Mouse (Mus musculus) forebrain, postnatal 0 days (tissue): ENCODE data around the gene Sesn1. TPM values are rescaled to one million over a fixed set of nuclear protein-coding genes. Genes with fewer than 3 reads are reported as not detected.

Experiments
- ATAC-seq: fragments of 200-750 bp; cut with Nextera tagmentation; 2 replicates; pipeline ENCODE4 v1.8.0; 2017; ENCODE audit warnings: mild to moderate bottlenecking, moderate library complexity
- DNase-seq: peaks from one replicate; pipeline ENCODE4 v3.0.0-alpha.2; 2015
- H3K27ac ChIP-seq: fragments of 300-500 bp; sonication (generic); 2 replicates; pipeline ENCODE4 v1.5.1; 2014; ENCODE audit warnings: low read depth, mild to moderate bottlenecking, antibody characterized with exemption, low read length, moderate library complexity, mixed read lengths
- H3K27me3 ChIP-seq: fragments of 300-500 bp; sonication (generic); 2 replicates; pipeline ENCODE4 v1.6.1; 2014; ENCODE audit warnings: mild to moderate bottlenecking, low read length, mixed read lengths; ENCODE audit not compliant: insufficient read depth
- H3K36me3 ChIP-seq: fragments of 300-500 bp; sonication (generic); 2 replicates; pipeline ENCODE4 v1.6.1; 2014; ENCODE audit warnings: mild to moderate bottlenecking, moderate library complexity; ENCODE audit not compliant: insufficient read depth
- H3K4me1 ChIP-seq: fragments of 300-500 bp; sonication (generic); 2 replicates; pipeline ENCODE4 v1.6.1; 2014; ENCODE audit warnings: antibody characterized with exemption; ENCODE audit not compliant: insufficient read depth
- H3K4me2 ChIP-seq: fragments of 300-500 bp; sonication (generic); 2 replicates; pipeline ENCODE4 v1.6.1; 2014; ENCODE audit warnings: low read depth, mild to moderate bottlenecking, moderate library complexity
- H3K4me3 ChIP-seq: fragments of 300-500 bp; sonication (generic); 2 replicates; pipeline ENCODE4 v1.5.1; 2014; ENCODE audit warnings: low read depth, low read length, mixed read lengths
- H3K9ac ChIP-seq: fragments of 300-500 bp; sonication (generic); 2 replicates; pipeline ENCODE4 v1.6.1; 2014; ENCODE audit warnings: mild to moderate bottlenecking
- H3K9me3 ChIP-seq: fragments of 300-500 bp; sonication (generic); 2 replicates; pipeline ENCODE4 v1.6.1; 2016; ENCODE audit warnings: low read length
- CTCF ChIP-seq: sonication (generic); IDR thresholded peaks from 2 replicates; pipeline ENCODE4 v1.5.1; 2016; ENCODE audit warnings: antibody characterized with exemption, control low read depth, low read depth
- WGBS: fragments of 180-500 bp; shearing (Covaris S2); extraction: QIAGEN DNeasy Blood & Tissue Kit; methylation state at CpG from one replicate; pipeline ENCODE4 v1.1.7; 2014; 5-methylcytosine and 5-hydroxymethylcytosine counted together
- polyA plus RNA-seq: library from polyadenylated mRNA; unstranded; fragments of >200 nt; fragmentation: Nextera tagmentation; extraction: Ambion mirVana; gene quantifications from 2 replicates; pipeline ENCODE4 v1.2.1, GENCODE M21; 2015
- total RNA-seq: library from RNA; depleted of rRNA; stranded (reverse); fragments of >200 nt; gene quantifications from 2 replicates; pipeline ENCODE4 v1.2.3, GENCODE M21; 2014

Gene Sesn1
- total and polyA plus RNA-seq, 2 experiments from 2014 or later = 34.0 to 43.4 TPM

GRCm38 (mm10) chr10:41847737-41848136 is 38.0 kb downstream of the Sesn1 start:
- H3K9ac ChIP-seq = no peak overlapping the region
- TF ChIP-seq CTCF = no peak
- WGBS = 96% methylated on average over 8 of the region's 8 CpGs
- no peak for DNase-seq
- no peak overlapping the region for H3K27ac ChIP-seq
- no peaks in the 10 kb centered on the region for H3K9me3 ChIP-seq
- no peaks in the 10 kb centered on the region for H3K4me1 ChIP-seq
- no peak overlapping the region for H3K4me2 ChIP-seq
- H3K36me3 ChIP-seq = no peaks in the 10 kb centered on the region
- H3K4me3 ChIP-seq = no peak overlapping the region
- no peaks in the 10 kb centered on the region for H3K27me3 ChIP-seq
- no peak for ATAC-seq

GRCm38 (mm10) chr10:41848721-41849120 is 39.0 kb downstream of the Sesn1 start:
- Histone ChIP-seq H3K9ac (no peak overlapping the region), H3K9me3 (no peaks in the 10 kb centered on the region), H3K27me3 (no peaks in the 10 kb centered on the region), H3K27ac (no peak overlapping the region), H3K4me3 (no peak overlapping the region), H3K4me2 (no peak overlapping the region), H3K36me3 (no peaks in the 10 kb centered on the region), H3K4me1 (no peaks in the 10 kb centered on the region)
- ATAC-seq (no peak), DNase-seq (no peak)
- 95% methylated on average over 2 of the region's 2 CpGs for WGBS
- no peak for TF ChIP-seq CTCF

GRCm38 (mm10) chr10:41859820-41860219 is 50.1 kb downstream of the Sesn1 start:
- no peak for TF ChIP-seq CTCF
- Histone ChIP-seq H3K9me3 (no peaks in the 10 kb centered on the region), H3K4me3 (no peak overlapping the region), H3K4me1 (no peaks in the 10 kb centered on the region), H3K4me2 (no peak overlapping the region), H3K27ac (no peak overlapping the region), H3K36me3 (no peaks in the 10 kb centered on the region), H3K27me3 (no peaks in the 10 kb centered on the region), H3K9ac (no peak overlapping the region)
- ATAC-seq = no peak
- DNase-seq = no peak

- ATAC-seq (no peak), DNase-seq (no peak)
- no peak for TF ChIP-seq CTCF
- H3K27ac ChIP-seq = no peak overlapping the region
- H3K36me3 ChIP-seq = no peaks in the 10 kb centered on the region
- WGBS = 94% methylated on average over 2 of the region's 2 CpGs
- H3K9ac ChIP-seq = no peak overlapping the region
- no peaks in the 10 kb centered on the region for H3K27me3 ChIP-seq
- no peak overlapping the region for H3K4me2 ChIP-seq
- H3K4me1 ChIP-seq = no peaks in the 10 kb centered on the region
- no peaks in the 10 kb centered on the region for H3K9me3 ChIP-seq
- no peak overlapping the region for H3K4me3 ChIP-seq
Observed at GRCm38 (mm10) chr10:41860275-41860688, 50.5 kb downstream of the Sesn1 start.

- Histone ChIP-seq H3K4me2 (no peak overlapping the region), H3K9ac (no peak overlapping the region), H3K27me3 (no peaks in the 10 kb centered on the region), H3K9me3 (no peaks in the 10 kb centered on the region), H3K36me3 (no peaks in the 10 kb centered on the region), H3K4me3 (no peak overlapping the region), H3K4me1 (peaks cover 6% of the 10 kb centered on the region; the same call in 1 of the 2 replicates), H3K27ac (no peak overlapping the region)
- DNase-seq (no peak), ATAC-seq (no peak)
- 63% methylated on average over 2 of the region's 2 CpGs for WGBS
- no peak for TF ChIP-seq CTCF
Observed at GRCm38 (mm10) chr10:41863053-41863452, 53.3 kb downstream of the Sesn1 start.

GRCm38 (mm10) chr10:41866069-41866837 is 56.5 kb downstream of the Sesn1 start:
- Histone ChIP-seq H3K4me2 (no peak overlapping the region), H3K36me3 (no peaks in the 10 kb centered on the region), H3K4me3 (no peak overlapping the region), H3K4me1 (peaks cover 6% of the 10 kb centered on the region; the same call in 1 of the 2 replicates), H3K9me3 (no peaks in the 10 kb centered on the region), H3K27me3 (no peaks in the 10 kb centered on the region), H3K9ac (no peak overlapping the region), H3K27ac (0 out of 2 replicates have a peak overlapping the region, but pooled peaks have one; percentile 29)
- DNase-seq (no peak), ATAC-seq (peak; percentile 64; the same call in 1 of the 2 replicates)
- WGBS = 77% methylated on average over 3 of the region's 3 CpGs
- no peak for TF ChIP-seq CTCF

- ATAC-seq = peak; percentile 14; the same call in 1 of the 2 replicates
- Histone ChIP-seq H3K27me3 (no peaks in the 10 kb centered on the region), H3K4me1 (peaks cover 6% of the 10 kb centered on the region; the same call in 1 of the 2 replicates), H3K9me3 (no peaks in the 10 kb centered on the region), H3K4me3 (no peak overlapping the region), H3K9ac (no peak overlapping the region), H3K36me3 (no peaks in the 10 kb centered on the region), H3K27ac (0 out of 2 replicates have a peak overlapping the region, but pooled peaks have one; percentile 29), H3K4me2 (no peak overlapping the region)
- DNase-seq = no peak
- TF ChIP-seq CTCF = no peak
Observed at GRCm38 (mm10) chr10:41866838-41867154, 57.1 kb downstream of the Sesn1 start.
